Mouse (Mus musculus) cerebellum, adult 9-10 months (tissue): ENCODE measurements around the gene Fem1b.
"Not testable (repeated sequence)": the region's sequence is repeated elsewhere in the genome, so short reads cannot be mapped to it uniquely, and the experiment has no call there.

Source experiments
- DNase-seq: peaks from one replicate; pipeline ENCODE4 v3.0.0; 2022

Gene Fem1b

DNA sequence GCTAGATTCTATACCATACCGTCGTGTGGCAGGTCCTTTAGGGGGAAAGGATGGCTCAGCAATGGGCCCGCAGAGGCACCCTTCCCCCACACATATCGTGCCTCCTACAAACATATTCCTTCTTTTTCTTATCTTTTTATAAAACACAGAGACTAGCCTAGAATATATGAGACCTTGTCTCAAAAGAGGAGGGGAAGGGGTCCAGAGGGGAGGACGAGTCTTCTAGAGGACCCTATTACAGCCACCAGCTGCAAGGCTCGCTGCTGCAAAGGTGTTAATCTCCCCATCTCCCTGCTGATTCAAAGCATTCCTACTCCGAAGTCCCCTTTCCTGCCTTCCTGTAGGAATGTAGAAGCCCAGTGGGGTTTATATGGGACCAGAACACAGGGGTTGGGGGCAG lies 14.7 kb upstream of the Fem1b start:
- no peak for DNase-seq

DNA sequence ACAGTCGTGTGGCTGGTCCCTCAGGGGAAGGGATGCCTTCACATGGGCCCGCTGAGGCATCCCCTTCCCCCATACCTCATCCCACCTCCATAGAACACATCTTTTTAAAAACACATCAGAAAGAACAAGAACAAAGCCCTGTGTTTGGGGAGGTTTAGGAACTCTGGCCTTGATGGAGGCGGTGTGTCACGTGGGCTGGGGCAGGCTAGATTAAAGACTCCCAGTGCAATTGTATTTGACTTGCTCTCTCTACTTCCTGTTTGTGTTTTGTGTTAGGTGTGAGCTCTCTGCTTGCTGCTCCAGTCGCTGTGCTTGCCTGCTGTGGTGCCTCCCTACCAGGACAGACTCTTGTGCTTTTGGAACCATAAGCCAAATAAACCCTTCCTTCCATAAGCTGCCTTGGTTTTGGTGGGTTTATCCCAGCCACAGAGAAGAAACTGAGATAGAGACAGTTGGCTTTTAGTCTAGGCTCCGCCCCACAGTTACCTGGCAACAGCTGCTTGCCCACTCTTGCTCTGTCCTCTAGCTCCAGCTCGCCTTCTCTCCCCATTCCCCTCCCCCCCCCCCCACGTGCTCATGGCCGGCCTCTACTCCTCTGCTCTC lies 14.2 kb upstream of the Fem1b start:
- no peak for DNase-seq

DNA sequence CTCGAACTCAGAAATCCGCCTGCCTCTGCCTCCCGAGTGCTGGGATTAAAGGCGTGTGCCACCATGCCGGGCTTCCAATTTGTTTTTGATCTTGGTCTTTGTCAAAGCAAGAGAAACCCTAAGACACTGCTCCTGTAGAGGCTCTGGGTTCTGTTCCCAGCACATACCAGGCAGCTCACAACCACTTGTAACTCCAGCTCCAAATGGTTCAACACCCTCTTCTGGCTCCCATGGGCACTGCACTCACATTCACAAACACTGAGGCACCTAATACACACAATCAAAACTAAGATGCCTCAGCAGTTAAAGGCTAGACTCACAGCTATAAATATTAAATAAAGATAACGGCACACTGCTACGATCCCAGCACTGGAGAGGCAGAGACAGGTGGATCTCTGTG lies 10.1 kb upstream of the Fem1b start:
- DNase-seq: no peak

DNA sequence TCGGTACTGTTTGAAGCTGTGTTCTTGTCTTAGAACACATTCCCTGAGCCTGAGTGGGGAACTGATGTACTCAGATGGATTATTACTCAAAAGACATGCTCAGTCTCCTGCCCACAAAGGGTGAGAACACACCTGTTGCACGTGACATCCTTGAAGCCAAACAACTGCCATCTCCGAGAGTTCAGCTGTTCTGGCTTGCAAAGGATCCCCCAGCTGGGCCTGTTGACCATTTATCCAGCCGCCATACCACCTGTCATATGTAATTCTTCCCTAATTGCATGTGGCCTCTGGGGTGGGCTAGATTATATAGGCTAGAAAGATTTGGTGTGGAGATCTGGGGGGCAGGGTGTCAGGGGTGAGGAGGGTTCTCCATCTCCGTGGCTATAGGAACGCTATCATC lies 9.1 kb upstream of the Fem1b start:
- DNase-seq: no peak

DNA sequence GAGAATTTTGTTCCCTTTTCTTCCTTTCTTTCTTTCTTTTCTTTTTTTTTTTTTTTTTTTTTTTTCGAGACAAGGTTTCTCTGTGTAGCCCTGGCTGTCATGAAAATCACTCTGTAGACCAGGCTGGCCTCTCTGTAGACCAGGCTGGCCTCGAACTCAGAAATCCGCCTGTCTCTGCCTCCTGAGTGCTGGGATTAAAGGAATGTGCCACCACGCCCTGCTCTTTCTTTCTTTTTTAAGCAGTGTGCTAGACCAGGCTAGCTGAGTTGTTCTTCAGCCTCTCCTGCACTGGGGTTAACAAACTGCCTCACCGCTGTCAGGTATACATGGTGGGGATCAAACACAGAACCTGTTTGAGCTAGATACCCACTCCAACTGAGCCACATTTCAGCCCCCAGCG lies 8.2 kb upstream of the Fem1b start:
- not testable (repeated sequence) for DNase-seq

DNA sequence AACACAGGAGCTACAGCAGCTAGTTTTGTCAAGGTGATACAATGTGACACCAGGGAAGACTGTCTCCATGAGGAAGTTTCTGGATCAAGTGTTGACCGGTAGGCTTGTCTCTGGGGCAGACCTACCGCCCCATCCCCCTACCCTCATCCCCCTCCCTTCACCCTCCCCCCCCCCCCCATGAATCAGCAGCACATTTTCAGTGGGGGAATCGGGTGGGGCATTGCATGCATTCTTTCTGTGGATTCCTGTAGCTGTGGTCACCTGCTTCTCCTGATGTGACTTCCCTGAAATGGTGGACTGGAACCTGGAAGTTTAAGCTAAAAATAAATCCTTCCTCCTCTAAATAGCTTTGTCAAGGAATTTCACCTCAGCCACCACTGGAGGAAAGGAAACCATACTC lies 7.8 kb upstream of the Fem1b start:
- DNase-seq: no peak

DNA sequence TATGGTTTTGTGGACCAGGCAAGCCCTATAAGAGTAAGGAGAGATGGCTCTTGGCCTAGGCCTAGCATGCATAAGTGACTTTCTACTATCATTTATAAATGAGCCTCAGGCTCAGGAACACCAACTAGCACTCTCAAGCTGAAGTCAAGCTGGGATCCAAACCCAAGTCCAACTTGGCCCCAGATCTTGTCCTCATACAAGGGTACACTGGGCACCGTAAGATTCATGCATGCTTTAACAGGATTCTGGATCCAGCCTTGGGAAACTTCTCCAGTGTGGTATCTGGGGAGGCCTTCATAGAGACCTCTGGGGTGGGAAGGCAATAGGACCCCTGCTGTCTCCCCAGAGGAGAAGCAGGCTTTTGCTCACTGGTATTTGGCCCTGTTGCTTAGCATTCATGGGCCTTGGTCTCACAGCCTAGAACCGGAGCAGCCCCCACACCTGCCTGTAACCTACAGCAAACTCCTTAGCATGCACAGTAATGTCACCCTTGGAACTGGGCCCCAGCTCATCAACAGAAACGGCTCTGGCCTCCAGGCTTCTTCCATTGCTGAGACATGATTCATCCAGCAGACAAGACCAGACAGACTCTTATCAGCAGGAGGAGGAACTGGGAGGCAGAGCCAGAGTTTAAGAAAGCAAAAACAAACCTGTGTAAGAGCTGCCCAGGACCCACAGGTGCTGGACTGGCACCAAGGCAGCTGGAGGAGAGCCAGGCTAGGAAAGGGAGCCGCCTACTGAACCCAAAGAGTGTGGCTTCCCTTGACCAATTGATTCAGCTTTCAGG lies 6.3 kb upstream of the Fem1b start:
- DNase-seq: no peak

DNA sequence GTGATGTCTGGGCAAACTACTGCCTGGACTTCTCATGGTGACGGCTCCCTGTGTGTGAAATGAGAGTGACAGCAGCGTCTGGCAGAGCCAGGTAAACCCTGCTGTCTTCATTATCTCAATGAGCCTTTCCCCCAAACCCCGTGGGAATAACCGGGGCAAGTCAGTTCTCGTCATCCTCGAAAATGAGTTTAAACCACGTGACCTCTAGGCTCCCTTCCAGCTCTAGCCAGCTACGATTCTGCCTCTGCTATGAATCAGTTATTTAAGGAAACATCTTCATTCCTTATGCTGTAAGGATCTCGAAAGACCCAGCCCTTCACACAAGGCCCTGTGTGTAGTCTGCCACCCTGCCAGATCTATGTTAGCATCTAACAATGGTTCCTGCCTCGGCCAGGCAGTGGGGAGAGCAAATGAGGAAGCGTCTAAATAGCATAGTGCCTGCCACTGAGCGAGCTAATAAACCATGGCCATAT lies 5.4 kb upstream of the Fem1b start:
- DNase-seq: no peak

DNA sequence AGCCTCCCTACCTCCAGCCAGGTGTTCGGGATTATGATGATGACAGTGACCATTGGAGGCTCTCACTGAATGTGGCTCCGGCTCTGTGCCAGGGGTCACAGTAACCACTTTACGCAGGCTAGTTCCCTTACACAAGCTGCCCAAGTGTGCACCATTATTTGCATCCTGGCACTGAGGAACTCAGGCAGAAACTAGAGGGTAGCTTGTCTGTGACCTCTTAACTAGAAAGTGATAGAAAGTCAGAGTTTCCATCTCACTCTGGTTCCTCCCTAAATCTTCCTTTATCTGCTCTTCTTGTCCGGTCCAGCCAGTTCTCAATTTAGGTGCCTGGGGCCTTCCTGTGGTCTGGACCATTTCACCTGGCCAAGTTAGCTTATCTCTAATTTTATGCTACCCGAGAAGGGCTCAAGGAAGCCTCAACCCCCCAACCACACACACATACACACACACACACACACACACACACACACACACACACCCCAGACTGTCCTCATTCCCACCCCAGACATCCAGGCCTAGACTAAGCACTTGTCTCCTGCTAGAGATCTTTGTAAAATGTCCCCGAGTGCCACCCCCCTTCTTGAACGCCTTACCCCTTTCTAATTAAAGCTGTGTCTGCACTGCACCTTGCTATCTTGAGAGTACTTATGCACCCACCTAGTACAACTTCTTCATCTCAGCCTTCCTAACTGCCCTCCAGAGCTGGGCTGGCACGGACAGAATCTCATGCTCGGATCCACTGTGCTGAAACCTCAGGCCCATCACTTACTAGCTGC lies 4.8 kb upstream of the Fem1b start:
- DNase-seq: no peak

DNA sequence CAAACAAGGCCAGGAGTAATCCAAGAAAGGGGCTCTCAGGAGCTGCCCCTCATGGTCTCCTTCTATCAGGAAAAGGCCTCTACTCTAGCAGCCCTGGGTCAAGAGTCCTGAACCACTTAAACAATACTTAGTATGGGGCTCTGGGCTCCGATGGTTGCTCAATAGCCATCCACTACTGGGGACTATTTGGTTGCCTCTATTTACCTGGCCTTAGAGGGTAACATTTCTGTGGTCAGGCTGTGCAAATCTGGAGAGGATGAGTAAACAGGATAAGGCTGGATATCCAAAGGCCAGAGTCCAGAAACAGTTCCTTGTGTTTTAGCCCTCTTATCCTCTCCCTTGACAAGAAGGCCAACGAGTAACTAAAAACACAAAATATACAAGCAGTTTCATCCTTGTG lies 3.0 kb upstream of the Fem1b start:
- no peak for DNase-seq

DNA sequence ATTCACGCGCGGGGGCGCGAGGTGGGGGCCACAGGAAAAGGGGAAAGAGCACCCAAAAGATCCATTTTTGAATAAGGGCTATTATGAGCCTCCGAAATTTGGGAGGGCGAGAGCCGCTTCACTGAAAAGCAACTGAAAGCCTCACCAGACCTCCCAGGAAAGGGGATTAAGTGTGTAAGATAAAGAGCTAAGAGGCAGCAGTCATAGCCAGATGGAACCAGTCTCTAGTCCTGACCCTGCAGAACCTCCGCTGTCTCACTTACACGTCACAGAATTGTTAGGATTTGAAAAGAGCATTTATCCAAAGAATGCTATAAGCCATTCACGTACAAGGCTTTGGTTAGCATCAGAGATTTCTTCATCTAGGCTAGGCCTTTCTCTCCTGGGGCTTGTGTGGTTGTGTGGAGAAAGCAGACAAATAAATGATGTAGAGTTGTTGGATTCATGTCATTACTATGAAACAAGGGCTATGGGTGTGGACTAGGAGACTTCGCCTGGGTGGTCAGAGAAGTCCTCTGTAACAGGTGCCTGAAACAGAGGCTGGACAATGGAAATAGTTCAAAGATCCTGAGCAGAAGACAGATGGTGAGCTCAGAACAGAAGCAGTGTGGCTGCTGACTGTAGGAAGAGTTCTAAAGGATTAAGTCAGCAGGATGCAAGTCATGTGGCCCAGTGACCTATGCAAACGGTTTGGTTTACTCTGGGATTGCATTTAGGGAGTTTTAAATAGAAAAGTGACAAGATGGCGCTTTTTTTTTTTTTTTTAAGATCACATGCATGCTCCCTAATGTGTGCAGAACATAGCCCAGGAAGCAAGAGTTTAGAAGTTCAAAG lies 699 bp upstream of the Fem1b start:
- peak; percentile 48 for DNase-seq

DNA sequence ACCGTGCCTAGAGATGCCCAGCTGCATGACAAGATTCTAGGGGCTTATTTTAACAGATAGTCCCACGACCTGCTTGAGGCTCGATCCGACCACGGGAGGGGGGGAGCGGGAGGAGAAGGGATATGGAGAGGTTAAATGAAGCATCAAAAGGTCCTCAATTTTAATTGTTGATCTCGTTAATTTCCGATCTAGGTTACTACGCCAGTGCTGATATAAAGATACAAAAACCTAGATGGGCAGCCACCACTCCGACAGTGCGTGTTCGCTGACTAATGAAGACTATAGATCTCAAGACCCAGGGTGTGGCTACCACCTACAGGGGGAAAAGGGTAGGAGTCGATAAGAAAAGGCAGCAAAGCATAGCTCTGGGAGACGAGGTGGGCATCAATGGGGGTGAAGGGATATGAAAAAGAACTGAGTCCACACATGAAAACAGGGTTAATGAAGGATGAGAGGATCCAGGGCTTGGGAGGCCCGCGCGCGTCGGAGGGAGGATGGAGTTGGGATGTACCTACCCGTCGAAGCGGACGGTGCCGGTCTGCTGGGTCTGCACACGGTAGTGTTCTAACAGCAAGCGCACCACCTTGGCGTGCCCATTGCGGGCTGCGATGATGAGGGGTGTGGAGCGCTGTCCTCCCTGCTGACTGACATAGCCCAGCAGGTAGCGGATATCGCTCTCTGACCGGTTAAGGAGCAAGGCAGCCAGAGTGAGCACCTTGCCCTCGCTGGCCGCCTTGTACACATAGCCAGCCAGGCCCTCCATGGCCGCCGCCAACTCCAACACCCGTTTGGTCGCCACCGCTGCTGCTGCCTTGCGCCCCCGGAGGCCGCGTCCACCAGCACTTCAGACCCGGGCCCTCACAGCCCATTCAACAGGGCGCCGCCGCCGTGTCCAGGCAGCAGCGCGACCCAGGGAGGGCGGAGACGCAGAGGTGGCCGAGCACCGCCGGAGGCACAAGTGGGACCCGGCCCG lies 905 bp downstream of the Fem1b start:
- no peak for DNase-seq

DNA sequence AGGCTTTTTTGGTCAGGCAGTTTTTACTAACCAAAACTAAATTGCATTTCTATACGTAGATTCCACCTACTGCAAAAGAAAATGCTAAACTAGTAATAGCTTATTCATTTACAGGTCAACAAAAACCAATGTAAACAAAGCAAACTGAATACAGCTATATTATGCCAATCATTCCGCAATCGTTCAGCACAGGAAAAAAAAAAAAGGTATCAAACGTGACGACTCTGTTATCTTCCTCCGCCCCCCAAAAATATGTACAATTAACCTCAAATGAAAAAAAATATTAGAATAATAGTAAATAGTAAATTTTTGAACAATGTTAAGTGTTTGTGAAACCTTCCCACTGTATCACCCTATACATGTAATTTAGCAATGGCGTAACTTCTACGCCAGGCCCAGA lies 1.6 kb downstream of the Fem1b start:
- DNase-seq: no peak

DNA sequence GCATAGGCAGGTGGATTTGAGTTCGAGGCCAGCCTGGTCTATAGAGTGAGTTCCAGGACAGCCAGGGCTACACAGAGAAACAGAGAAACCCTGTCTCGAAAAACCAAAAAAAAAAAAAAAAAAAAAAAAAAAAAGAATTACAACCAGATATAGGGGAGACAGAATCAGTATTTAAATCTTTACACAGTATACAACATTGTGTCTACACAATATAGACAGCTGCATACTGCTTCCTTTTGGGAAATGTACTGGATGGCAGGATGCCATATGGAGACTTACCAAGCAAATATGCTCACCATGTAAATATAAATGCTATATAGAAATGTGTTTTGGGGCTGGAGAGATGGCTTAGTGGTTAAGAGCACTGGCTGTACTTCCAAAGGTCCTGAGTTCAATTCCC lies 12.5 kb downstream of the Fem1b start:
- DNase-seq: not testable (repeated sequence)

DNA sequence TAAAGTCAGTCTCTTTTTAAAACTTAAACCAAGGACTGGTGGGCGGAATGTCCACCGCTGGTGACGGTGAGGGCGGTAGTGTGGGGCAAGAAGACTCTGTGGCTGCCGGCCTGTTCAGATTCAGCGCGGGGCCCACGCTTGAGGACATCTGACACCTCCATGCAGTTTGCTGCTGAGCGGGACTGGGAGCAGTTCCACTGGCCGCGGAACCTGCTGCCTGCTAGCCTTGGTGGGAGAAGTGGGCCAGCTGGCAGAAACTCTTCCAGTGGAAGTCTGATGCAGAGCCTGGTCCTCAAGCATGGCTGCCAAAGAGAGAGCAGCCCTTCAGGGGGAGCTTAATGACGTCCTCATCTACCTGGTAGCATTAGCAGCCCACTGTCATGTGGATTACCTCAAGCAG lies 21.9 kb downstream of the Fem1b start:
- DNase-seq: no peak

DNA sequence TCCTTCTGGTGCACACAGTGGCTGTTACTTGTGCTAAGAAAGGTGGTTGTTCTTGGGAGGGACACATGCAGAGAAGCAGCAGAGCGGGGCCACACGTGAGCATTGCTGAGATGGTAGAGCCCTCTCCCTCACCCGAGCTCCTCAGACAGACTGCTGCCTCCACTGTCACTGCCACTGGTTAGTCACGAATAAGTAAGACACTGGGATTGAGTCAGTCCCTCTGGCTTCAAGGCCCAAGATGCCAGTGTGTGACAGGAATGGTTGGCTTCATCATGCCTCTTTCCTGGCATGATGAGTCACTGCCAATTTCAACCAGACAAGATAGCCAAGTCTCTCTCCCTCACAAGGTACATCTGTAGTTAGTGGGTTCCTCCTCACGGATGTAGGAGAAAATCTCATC lies 25.0 kb downstream of the Fem1b start:
- DNase-seq: no peak

DNA sequence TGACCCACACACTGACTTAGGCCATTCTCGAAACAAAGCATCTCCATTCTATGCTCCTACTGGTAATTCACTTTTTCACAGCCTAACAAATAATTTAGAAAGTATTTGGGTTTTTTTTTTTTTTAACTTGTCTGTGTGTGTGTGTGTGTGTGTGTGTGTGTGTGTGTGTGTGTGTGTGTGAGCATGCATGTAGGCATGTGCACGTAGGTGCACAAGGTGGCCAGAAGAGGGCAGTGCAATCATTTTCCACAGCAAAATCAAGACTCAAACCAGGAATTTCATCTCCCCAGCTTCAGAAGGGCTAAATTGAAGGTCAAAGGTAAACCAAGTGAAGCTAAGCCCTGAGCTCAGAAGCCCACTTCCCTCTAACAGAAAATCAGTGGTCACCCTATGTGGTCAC lies 27.5 kb downstream of the Fem1b start:
- no peak for DNase-seq

DNA sequence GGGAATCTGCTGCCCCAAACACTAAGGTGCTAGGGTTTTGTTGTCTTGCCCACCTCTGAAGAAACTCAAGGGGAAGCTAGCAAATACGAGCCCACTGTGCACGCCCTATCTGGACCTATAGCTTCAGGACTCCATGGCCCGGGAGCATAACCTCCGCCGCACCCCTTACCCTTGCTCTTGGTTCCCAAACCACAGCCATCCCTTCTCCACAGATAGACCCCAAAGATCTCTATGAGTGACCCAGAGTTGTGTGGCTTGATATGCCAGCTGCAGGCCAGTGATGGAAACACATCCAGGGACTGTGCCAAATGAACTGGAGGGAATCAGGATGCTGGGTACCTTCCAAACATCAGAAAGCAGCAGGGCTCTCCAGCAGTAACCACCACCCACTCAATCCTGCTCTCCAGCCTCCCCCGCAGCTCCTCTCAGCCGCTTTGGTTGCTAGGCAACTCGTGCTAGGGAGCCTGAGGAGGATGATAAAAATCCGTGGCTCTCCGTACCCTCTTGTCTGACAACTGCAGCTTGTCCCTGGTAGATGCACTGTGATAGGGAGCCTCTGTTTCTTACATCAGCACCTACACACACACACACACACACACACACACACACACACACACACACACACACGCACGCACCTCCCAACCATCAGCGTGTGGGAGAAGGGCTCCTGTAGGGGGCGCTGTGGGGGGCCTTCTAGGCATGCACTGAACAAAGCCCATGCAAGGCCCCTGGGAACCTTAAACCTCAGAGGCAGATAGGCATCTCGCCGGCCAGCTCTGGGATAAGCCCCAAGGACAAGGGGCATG lies 28.6 kb downstream of the Fem1b start:
- DNase-seq: no peak

DNA sequence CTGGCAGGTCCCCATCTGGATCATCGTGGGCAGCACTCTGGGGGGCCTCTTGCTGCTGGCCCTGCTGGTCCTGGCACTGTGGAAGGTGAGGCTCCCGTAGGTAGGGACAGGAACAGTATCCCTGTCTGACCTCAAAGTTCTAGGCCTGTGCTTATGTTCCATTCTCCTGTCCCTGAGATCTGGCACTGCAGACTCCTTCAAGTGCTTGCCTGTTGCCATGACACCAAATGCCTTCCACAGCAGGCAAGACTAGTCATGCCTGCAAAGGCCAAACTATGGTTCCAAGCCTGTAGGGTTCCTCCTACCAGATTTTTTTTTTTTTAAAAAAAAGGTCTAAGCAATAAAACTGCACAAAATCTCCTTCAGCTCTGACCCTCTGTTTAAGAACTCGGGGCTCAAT lies 29.8 kb downstream of the Fem1b start:
- DNase-seq: no peak

DNA sequence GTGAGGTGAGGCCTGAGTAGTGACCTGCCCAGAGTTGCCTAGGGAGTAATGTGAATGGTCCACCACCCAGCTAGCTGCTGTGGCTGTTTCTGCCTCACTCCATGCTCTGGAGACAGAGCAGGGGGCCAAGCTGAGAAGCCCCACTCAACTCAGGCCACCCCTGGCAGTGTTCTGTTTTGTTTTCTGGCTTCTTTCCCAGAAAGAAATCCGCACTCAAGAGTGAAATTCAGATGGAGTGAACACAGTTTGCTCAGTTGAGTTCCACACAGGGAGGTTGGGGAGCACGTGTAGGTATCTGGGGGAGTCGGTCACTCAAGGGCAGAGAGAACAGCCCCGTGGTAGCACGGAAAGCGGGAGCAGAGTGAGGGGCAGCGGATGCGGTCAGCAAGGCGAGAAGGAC lies 33.0 kb downstream of the Fem1b start:
- DNase-seq: no peak

DNA sequence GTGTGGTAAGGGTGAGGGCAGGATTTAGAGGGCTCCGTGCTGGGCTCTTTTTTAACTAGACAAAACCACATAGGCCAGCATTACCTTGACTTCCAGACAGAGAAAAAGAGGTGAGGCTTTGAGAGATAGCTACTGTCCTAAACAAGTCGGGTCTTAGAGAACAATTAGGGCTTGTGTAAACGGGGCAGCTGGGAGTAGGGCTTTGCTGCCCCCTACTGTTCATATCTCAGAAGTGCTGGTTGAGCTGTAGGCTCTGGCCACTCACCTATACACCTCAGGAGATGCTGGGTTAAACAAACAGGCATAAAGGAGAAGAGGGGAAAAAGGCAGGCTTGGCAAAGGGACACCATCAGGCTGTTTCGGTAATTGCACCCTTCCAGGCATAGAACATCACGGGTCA lies 34.3 kb downstream of the Fem1b start:
- peak; percentile 76 for DNase-seq
